Mouse (Mus musculus) midbrain, embryonic 12.5 days (tissue): ENCODE measurements around the gene Acox1. TPM values are rescaled to one million over a fixed set of nuclear protein-coding genes. Genes with fewer than 3 reads are reported as not detected.
A peak's percentile ranks its signal among the peaks of the same experiment; 100 is the strongest.

ENCODE experiments used
- ATAC-seq: fragments of 200-750 bp; cut with Nextera tagmentation; 2 replicates; pipeline ENCODE4 v1.8.0; 2017; ENCODE audit warnings: low read depth, moderate TSS enrichment, moderate library complexity; ENCODE audit not compliant: low FRiP score
- H3K27ac ChIP-seq: fragments of 300-500 bp; sonication (generic); replicated peaks from 2 replicates; pipeline ENCODE4 v1.5.1; 2016; ENCODE audit warnings: mild to moderate bottlenecking
- H3K27me3 ChIP-seq: fragments of 300-500 bp; sonication (generic); 2 replicates; pipeline ENCODE4 v1.6.1; 2016; ENCODE audit warnings: mild to moderate bottlenecking
- H3K36me3 ChIP-seq: fragments of 300-500 bp; sonication (generic); 2 replicates; pipeline ENCODE4 v1.6.1; 2016
- H3K4me1 ChIP-seq: fragments of 300-500 bp; sonication (generic); 2 replicates; pipeline ENCODE4 v1.6.1; 2016
- H3K4me2 ChIP-seq: fragments of 300-500 bp; sonication (generic); replicated peaks from 2 replicates; pipeline ENCODE4 v1.6.1; 2016; ENCODE audit warnings: mild to moderate bottlenecking, moderate library complexity
- H3K4me3 ChIP-seq: fragments of 300-500 bp; sonication (generic); 2 replicates; pipeline ENCODE4 v1.5.1; 2016; ENCODE audit warnings: mild to moderate bottlenecking
- H3K9ac ChIP-seq: fragments of 300-500 bp; sonication (generic); replicated peaks from 2 replicates; pipeline ENCODE4 v1.6.1; 2016; ENCODE audit warnings: mild to moderate bottlenecking, moderate library complexity
- H3K9me3 ChIP-seq: fragments of 300-500 bp; sonication (generic); 2 replicates; pipeline ENCODE4 v1.6.1; 2016; ENCODE audit warnings: mild to moderate bottlenecking
- WGBS: fragments of 180-500 bp; shearing (Covaris S2); methylation state at CpG from one replicate; pipeline ENCODE4 v1.1.7; 2016; 5-methylcytosine and 5-hydroxymethylcytosine counted together
- polyA plus RNA-seq: library from polyadenylated mRNA; unstranded; fragments of >200 nt; fragmentation: Nextera tagmentation; extraction: Ambion mirVana; gene quantifications from 2 replicates; pipeline ENCODE4 v1.2.1, GENCODE M21; 2016

The Acox1 gene
- polyA plus RNA-seq, 1 experiment from 2014 or later = 37.9 TPM

DNA sequence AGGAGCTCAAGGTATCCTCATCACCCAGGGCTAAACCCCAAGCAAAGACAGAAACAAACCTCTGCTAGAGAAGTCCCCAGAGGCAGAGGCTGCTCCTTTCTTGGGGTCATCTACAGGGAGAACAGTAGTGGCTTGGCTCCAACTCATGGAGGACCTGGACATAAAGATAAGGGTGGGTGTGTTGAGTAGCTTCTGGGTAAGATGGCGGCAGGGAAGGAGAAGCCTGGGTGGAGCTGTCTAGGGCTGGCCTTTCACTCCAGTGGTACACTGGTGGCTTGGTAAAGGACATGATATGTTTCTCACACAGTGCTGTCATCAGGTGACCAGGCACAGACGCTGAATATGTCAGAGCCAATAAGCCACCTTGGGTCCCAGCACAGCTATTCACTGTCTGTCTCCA is 47.9 kb downstream of the Acox1 start:
- Histone ChIP-seq H3K4me3 (no peak overlapping the region), H3K4me1 (no peaks in the 10 kb centered on the region), H3K4me2 (no peak overlapping the region), H3K27ac (no peak overlapping the region), H3K9ac (no peak overlapping the region), H3K9me3 (no peaks in the 10 kb centered on the region), H3K36me3 (peaks cover 100% of the 10 kb centered on the region), H3K27me3 (no peaks in the 10 kb centered on the region)
- no peak for ATAC-seq
- WGBS = 95% methylated on average over 2 of the region's 2 CpGs

DNA sequence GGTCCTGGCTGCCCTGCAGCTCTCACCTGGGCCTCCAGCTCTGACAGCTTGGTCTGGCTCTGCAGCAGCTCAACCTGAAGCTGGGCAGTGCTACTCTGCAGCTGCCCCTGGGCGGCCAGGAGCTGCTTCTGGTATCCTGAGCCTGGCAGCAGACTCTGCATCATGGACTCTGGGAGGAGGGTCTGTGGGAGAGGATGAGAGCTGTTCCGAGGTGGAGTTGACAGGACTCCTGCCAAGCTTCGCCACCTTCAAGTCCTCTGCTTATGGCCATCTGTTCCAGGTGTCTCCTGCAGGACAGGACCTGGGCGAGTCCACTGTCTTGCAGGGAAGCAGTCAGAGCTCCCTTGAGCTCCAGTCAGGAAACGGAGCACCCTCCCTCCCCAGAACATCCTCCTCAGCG is 49.5 kb downstream of the Acox1 start:
- no peak overlapping the region for H3K27ac ChIP-seq
- no peaks in the 10 kb centered on the region for H3K4me1 ChIP-seq
- H3K27me3 ChIP-seq = no peaks in the 10 kb centered on the region
- no peaks in the 10 kb centered on the region for H3K9me3 ChIP-seq
- no peak overlapping the region for H3K9ac ChIP-seq
- H3K4me3 ChIP-seq = no peak overlapping the region
- peaks cover 100% of the 10 kb centered on the region for H3K36me3 ChIP-seq
- ATAC-seq = no peak
- H3K4me2 ChIP-seq = no peak overlapping the region
- 76% methylated on average over 6 of the region's 6 CpGs for WGBS

DNA sequence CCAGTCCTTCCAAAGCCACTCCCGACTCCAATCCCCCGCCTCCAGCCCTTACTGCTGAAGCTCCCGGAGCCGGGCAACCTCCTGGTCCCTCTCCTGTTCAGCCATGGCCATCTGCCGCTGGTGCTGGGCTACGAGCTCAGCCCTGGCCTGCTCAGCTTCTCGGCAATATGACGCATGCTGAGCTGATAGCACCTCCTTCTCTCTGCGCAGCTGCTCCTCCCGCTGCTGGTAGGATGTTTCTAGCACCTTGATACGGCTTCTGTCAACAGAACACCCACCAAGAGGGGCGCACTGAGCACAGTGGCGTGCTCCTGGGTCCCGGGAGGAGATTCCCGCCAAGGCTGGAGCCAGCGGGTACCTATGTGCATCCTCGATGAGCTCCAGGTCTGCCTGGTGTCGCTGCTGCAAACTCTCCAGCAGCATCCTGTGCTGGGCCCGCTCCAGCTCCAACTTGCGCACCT is 50.1 kb downstream of the Acox1 start:
- H3K4me2 ChIP-seq = no peak overlapping the region
- H3K9ac ChIP-seq = no peak overlapping the region
- H3K27me3 ChIP-seq = no peaks in the 10 kb centered on the region
- no peak for ATAC-seq
- H3K36me3 ChIP-seq = peaks cover 99% of the 10 kb centered on the region
- H3K4me1 ChIP-seq = no peaks in the 10 kb centered on the region
- H3K4me3 ChIP-seq = no peak overlapping the region
- H3K9me3 ChIP-seq = no peaks in the 10 kb centered on the region
- H3K27ac ChIP-seq = no peak overlapping the region
- WGBS = 68% methylated on average over 20 of the region's 20 CpGs

DNA sequence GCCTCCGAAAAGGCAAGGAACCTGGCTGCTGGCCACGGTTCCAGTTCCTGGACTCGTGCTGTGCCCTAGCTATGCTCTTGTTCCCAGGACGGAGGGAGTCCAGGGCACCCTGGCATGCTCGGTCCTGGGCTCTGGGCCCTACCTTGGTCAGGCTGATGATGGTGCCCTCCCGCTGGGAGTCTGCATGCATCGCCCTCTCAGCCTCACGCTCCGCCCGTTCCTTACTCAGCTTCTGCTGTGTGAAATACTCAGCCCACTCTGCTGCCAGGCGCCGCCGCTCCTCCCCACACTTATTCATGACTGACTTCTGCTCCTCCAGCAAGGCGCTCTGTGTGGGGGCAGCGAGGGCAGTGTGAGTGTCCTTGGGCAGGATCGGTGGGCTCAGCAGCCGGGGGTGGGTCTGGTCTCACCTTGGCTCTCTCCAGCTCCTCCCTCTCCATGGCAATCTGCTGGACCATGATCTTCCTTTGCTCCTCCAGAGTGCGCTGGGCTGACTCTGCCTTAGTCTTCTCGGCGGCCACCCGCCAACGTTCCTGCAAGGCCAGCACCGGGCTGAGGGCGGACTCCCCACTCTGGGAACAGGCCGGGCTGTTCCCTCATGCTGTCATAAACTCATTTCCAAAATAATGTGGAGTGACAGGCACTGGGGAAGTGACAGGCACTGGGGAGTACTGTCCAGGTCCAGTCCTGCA is 52.4 kb downstream of the Acox1 start:
- no peaks in the 10 kb centered on the region for H3K4me1 ChIP-seq
- no peak for ATAC-seq
- H3K27ac ChIP-seq = no peak overlapping the region
- H3K9ac ChIP-seq = no peak overlapping the region
- no peaks in the 10 kb centered on the region for H3K27me3 ChIP-seq
- H3K9me3 ChIP-seq = no peaks in the 10 kb centered on the region
- no peak overlapping the region for H3K4me2 ChIP-seq
- 77% methylated on average over 25 of the region's 25 CpGs for WGBS
- peaks cover 99% of the 10 kb centered on the region for H3K36me3 ChIP-seq
- no peak overlapping the region for H3K4me3 ChIP-seq

DNA sequence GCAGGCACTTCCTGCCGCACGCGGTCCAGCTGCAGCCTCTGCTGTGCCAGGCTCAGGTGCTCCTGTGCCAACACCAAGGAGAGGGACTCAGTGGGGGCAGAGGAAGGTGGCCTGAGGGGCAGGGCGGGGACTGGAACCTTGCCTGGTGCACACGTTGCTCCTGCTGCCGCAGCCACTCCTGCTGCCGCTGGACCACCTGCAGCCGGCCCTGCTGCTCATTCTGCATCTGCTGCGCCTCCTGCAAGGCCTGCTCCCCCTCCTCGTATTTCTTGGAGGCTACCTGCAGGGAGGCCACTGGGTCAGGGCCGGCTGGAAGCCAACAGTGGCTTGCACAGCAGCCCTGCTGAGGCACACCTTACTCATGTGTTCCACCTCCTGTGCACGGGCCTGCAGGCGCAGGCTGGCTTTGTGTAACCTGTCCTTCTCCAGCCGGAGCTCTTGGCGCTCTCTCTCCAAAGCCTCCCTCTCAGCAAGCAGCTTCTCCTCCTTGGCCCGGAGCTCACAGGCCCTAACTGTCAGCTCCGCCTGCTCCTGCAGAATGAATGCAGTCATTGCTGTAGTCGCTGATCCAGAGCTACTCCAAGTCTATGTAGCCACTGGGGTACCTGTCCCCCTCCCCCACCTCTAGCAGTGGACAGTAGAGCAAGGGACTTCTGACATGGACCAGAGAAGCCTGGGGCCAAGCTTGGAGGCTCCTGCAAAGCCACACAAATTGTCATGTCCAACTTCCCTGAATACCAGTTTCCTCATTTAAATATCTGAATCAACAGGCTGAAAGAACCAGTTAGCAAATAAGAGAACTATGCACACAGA is 53.2 kb downstream of the Acox1 start:
- no peak overlapping the region for H3K4me2 ChIP-seq
- H3K9me3 ChIP-seq = no peaks in the 10 kb centered on the region
- no peak overlapping the region for H3K4me3 ChIP-seq
- H3K27me3 ChIP-seq = no peaks in the 10 kb centered on the region
- 57% methylated on average over 18 of the region's 18 CpGs for WGBS
- H3K4me1 ChIP-seq = no peaks in the 10 kb centered on the region
- peaks cover 92% of the 10 kb centered on the region for H3K36me3 ChIP-seq
- no peak for ATAC-seq
- H3K27ac ChIP-seq = no peak overlapping the region
- no peak overlapping the region for H3K9ac ChIP-seq

DNA sequence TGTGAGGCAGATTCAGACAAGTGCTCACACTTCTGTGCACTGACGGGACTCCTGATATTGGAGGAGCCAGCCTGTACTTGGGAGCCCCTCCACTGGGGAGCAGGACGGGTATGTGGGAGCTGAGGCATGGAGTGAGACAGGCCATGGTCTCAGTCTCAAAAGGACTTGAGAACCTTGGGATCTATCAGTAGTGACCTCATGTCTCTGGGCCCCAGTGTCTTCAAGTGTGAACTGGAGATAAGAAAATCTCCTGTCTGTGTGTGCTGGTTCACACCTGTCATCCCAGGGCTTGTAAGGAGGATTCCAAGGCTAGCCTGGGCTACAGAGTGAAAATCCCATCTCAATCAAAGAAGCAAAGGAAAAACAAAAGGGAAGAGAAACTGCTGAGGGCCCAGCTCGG is 55.4 kb downstream of the Acox1 start:
- Histone ChIP-seq H3K27ac (no peak overlapping the region), H3K4me1 (no peaks in the 10 kb centered on the region), H3K36me3 (peaks cover 69% of the 10 kb centered on the region), H3K9ac (no peak overlapping the region), H3K9me3 (no peaks in the 10 kb centered on the region), H3K4me2 (no peak overlapping the region), H3K27me3 (no peaks in the 10 kb centered on the region), H3K4me3 (no peak overlapping the region)
- ATAC-seq = no peak
- 86% methylated on average over 3 of the region's 3 CpGs for WGBS

DNA sequence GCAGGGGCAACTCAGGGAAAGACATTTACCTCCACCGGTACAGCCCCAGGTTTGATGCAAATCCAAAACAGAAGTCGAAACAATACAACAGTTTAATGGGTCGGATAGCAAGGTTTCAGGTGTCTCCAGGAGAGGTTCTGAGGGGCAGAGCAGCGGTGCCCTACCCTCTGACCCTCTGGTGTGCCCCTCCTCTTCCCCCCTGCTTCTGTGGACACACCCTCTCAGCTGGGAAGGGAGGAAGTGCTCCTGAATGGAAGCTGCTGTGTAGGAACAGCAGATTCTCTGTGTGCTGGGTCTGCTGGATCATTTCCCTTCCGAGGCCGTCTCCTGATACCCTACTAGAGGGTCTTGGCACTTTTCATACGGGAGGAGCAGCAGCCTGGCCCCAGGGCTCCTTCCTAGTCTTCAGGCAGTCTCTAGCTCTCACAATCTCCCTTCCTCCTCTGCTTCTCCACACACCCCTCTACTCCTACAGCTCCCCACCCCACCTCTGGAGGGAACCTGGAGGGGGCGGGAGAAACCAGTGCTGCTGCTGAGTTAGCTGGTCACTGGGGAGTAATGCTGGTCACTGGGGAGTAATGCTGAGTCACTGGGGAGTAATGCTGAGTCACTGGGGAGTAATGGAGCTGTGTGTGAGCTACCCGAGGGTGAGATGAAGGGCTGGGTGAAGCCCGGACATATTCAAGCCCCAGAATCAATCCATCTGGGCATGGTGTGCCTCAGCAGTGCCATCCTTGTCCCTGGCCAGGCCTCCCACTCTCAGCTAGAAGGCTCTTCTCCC is 56.4 kb downstream of the Acox1 start:
- Histone ChIP-seq H3K9ac (no peak overlapping the region), H3K27me3 (no peaks in the 10 kb centered on the region), H3K9me3 (no peaks in the 10 kb centered on the region), H3K36me3 (peaks cover 59% of the 10 kb centered on the region), H3K4me2 (no peak overlapping the region), H3K4me3 (no peak overlapping the region), H3K4me1 (peaks cover 6% of the 10 kb centered on the region), H3K27ac (no peak overlapping the region)
- no peak for ATAC-seq
- 78% methylated on average over 10 of the region's 10 CpGs for WGBS

DNA sequence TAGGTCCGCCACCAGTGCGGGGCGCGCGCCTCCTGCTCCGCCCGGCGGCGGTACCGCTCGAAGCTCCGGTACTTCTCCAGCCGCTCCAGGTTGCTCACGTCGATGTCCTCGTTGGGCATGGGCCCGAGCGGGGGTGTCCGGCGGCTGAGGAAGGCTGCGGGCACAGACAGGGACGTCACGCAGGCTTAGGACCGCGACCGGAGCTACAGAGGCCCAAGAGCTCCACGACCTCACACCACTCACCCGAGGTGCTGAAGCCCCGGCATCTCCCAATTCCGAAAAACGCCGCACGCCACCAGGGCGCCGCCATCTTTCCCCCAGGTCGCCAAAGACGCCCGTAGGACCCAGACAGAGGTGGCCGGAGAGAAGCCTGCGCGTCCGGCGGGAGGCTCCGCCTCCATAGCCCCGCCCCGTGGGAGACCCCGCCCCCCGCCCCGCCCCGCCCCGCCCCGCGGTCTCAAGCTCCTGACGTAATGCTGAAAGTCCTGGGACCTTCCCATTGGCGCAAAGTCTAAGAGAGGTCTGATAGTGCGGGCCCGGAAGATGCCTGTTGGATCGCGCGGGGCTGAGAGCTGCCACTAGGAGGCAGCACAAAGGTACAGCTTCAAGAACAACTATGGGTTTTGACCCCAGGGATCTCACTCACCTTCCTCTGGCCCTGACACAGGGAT is 60.2 kb downstream of the Acox1 start, which contains the start of gene Mrpl38:
Gene Mrpl38, minus strand, starts transcription at position 401 of the 671 bp plus-strand sequence.
- ATAC-seq = peak; percentile 94

DNA sequence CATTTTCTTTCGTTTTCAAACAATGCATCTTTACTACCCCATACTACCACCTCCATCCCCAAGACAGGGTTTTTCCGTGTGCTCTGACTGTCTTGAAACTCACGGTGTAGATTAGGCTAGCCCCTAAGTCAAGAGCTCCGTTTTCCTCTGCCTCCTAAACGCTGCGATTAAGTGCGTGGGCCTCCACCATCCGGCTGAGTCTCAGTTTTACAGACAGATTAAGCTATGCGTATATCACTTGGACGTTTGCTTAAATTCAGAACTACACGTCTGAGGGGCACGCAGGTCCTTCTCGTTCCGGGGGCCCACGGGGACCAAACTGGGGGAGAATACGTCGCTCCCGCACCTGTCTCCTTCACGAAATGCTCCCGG is 60.8 kb downstream of the Acox1 start:
- Histone ChIP-seq H3K9me3 (no peaks in the 10 kb centered on the region), H3K4me1 (peaks cover 6% of the 10 kb centered on the region), H3K4me2 (peak overlapping the region; percentile 64), H3K4me3 (peak overlapping the region; percentile 80), H3K9ac (peak overlapping the region; percentile 83), H3K27me3 (no peaks in the 10 kb centered on the region), H3K27ac (peak overlapping the region; percentile 77), H3K36me3 (peaks cover 48% of the 10 kb centered on the region)
- no peak; the same call in 1 of the 2 replicates for ATAC-seq
- 1% methylated on average over 20 of the region's 20 CpGs for WGBS

More for the DNA sequence above, 60.2 kb downstream of the Acox1 start, which contains the start of gene Mrpl38:
- Histone ChIP-seq H3K4me3 (peak within 1 kb of the TSS; percentile 80), H3K27me3 (no peaks in the 10 kb centered on the region), H3K4me1 (peaks cover 6% of the 10 kb centered on the region), H3K36me3 (peaks cover 48% of the 10 kb centered on the region), H3K9ac (peak within 1 kb of the TSS; percentile 83), H3K27ac (peak within 1 kb of the TSS; percentile 77), H3K9me3 (no peaks in the 10 kb centered on the region), H3K4me2 (peak within 1 kb of the TSS; percentile 64)
- under 1% methylated on average over 58 of the region's 60 CpGs for WGBS

DNA sequence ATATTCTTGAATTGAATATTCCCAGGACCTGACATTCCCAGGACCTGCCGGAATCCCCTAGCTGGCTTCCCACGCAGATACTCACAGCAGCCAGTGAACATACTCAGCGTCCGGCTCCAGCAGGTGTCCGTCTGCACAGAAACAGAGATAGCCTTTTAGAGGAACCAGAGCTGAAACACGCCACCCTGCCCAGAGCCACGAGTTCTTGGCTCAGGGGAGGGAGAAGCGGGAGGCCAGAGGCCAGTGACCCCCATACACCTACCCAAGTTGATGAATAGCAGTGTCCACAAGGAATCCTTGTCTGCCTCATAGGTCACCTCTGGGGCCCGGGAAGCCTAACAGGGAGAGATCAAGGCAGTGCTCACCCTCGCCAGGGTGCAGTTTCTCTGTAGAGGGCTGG is 64.7 kb downstream of the Acox1 start:
- Histone ChIP-seq H3K27ac (no peak overlapping the region), H3K4me2 (no peak overlapping the region), H3K27me3 (peaks cover 20% of the 10 kb centered on the region; the same call in 1 of the 2 replicates), H3K36me3 (peaks cover 45% of the 10 kb centered on the region), H3K9ac (no peak overlapping the region), H3K4me3 (no peak overlapping the region), H3K9me3 (no peaks in the 10 kb centered on the region), H3K4me1 (peaks cover 24% of the 10 kb centered on the region)
- ATAC-seq = no peak
- 90% methylated on average over 10 of the region's 10 CpGs for WGBS

DNA sequence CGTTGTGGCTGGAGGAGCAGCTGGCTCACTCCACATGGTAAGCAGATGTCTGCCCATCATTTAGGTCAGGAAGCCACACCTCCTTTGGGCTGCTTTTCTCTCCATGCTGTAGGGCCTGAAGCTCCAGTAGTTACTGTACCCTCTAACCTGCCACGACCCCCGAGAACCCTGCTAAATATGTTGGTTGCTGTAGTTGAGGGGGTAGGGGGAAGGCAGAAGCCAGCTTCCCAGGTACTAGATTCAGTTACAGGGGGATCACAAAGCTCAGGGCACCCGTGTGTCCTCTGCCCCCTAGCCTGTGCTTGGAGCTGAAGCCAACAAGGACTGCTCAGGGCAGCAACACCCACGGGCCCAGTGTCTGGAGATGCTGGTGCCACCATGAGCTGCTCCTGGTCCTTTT is 65.3 kb downstream of the Acox1 start:
- Histone ChIP-seq H3K4me1 (peaks cover 24% of the 10 kb centered on the region), H3K4me3 (no peak overlapping the region), H3K27ac (no peak overlapping the region), H3K4me2 (no peak overlapping the region), H3K36me3 (peaks cover 45% of the 10 kb centered on the region), H3K27me3 (peaks cover 20% of the 10 kb centered on the region; the same call in 1 of the 2 replicates), H3K9me3 (no peaks in the 10 kb centered on the region), H3K9ac (no peak overlapping the region)
- 86% methylated on average over 5 of the region's 5 CpGs for WGBS
- no peak for ATAC-seq
